Mouse (Mus musculus) urinary bladder, adult 2 months (tissue): ENCODE data around the gene Vkorc1l1. TPM values are rescaled to one million over a fixed set of nuclear protein-coding genes. Genes with fewer than 3 reads are reported as not detected.

ENCODE experiments used
- polyA plus RNA-seq: library from polyadenylated mRNA; depleted of rRNA; stranded (reverse); fragments of >200 nt; gene quantifications from 2 replicates; pipeline ENCODE4 v1.2.3, GENCODE M21; 2012; rRNA removed

Gene Vkorc1l1
- polyA plus RNA-seq, 1 experiment: 19.1 TPM

Other genes starting within 250 kb of the Vkorc1l1 start
- not detected in 2 replicates for gene Sept14, start 233.5 kb upstream of the Vkorc1l1 start, polyA plus RNA-seq
- 79.1 and 92.5 TPM in 2 replicates for gene Mrps17, start 226.5 kb upstream of the Vkorc1l1 start, polyA plus RNA-seq
- gene Nipsnap2, start 216.9 kb upstream of the Vkorc1l1 start, polyA plus RNA-seq: 73.3 and 82.2 TPM in 2 replicates
- 10.5 and 13.2 TPM in 2 replicates for gene Psph, start 154.5 kb upstream of the Vkorc1l1 start, polyA plus RNA-seq
- gene Sumf2, start 95.0 kb upstream of the Vkorc1l1 start, polyA plus RNA-seq: 12.4 and 16.2 TPM in 2 replicates
- gene Chchd2, start 54.5 kb upstream of the Vkorc1l1 start, polyA plus RNA-seq: 523 and 694 TPM in 2 replicates
- gene Zbed5, start 46.2 kb upstream of the Vkorc1l1 start, polyA plus RNA-seq: 1.9 and 2.3 TPM in 2 replicates
- 4.2 and 4.6 TPM in 2 replicates for gene Phkg1, start 43.4 kb upstream of the Vkorc1l1 start, polyA plus RNA-seq
- 7.4 and 10.5 TPM in 2 replicates for gene Nupr1l, start 33.4 kb upstream of the Vkorc1l1 start, polyA plus RNA-seq
- 42.0 and 43.1 TPM in 2 replicates for gene Gusb, start 61.1 kb downstream of the Vkorc1l1 start, polyA plus RNA-seq
- gene Asl, start 87.3 kb downstream of the Vkorc1l1 start, polyA plus RNA-seq: 20.1 and 20.8 TPM in 2 replicates
- 26.6 and 28.6 TPM in 2 replicates for gene Crcp, start 87.3 kb downstream of the Vkorc1l1 start, polyA plus RNA-seq
- gene Tpst1, start 131.4 kb downstream of the Vkorc1l1 start, polyA plus RNA-seq: 77.9 and 89.4 TPM in 2 replicates
- gene Kctd7, start 202.9 kb downstream of the Vkorc1l1 start, polyA plus RNA-seq: 4.2 and 4.5 TPM in 2 replicates
- 64.4 and 70.6 TPM in 2 replicates for gene Rabgef1, start 229.8 kb downstream of the Vkorc1l1 start, polyA plus RNA-seq